Mouse (Mus musculus): ENCODE measurements around the gene Gm11037. TPM values are rescaled to one million over a fixed set of nuclear protein-coding genes. Genes with fewer than 3 reads are reported as not detected.
A peak's percentile ranks its signal among the peaks of the same experiment; 100 is the strongest.

Gm11037 gene
- polyA plus RNA-seq, 1 experiment from 2014 or later, result not detected

- Histone ChIP-seq H3K9ac (ENCODE audit: low read length) (no peak overlapping the region), H3K4me3 (ENCODE audit: low read depth, low read length) (no peak overlapping the region), H3K4me1 (ENCODE audit: control insufficient read depth, insufficient read depth, low read length) (no peaks in the 10 kb centered on the region), H3K27me3 (ENCODE audit: control insufficient read depth, insufficient read depth, low read length) (no peaks in the 10 kb centered on the region), H3K27ac (ENCODE audit: low read depth, low read length) (no peak overlapping the region), H3K36me3 (ENCODE audit: control insufficient read depth, insufficient read depth, low read length) (peaks cover 28% of the 10 kb centered on the region), H3K9me3 (ENCODE audit: control insufficient read depth, low read length) (no peaks in the 10 kb centered on the region), H3K4me2 (ENCODE audit: low read depth) (no peak overlapping the region)
- ATAC-seq (ENCODE audit: insufficient read depth, low FRiP score, low TSS enrichment) (no peak), DNase-seq (ENCODE audit: low spot score) (no peak)
- 88% methylated on average over 8 of the region's 8 CpGs for WGBS
Observed at GRCm38 (mm10) chr2:131148353-131149253, 15.3 kb downstream of the Gm11037 start.

- Histone ChIP-seq H3K27me3 (ENCODE audit: control insufficient read depth, insufficient read depth, low read length) (no peaks in the 10 kb centered on the region), H3K36me3 (ENCODE audit: control insufficient read depth, insufficient read depth, low read length) (peaks cover 28% of the 10 kb centered on the region), H3K4me3 (ENCODE audit: low read depth, low read length) (no peak overlapping the region), H3K9me3 (ENCODE audit: control insufficient read depth, low read length) (no peaks in the 10 kb centered on the region), H3K9ac (ENCODE audit: low read length) (no peak overlapping the region), H3K4me2 (ENCODE audit: low read depth) (no peak overlapping the region), H3K4me1 (ENCODE audit: control insufficient read depth, insufficient read depth, low read length) (no peaks in the 10 kb centered on the region), H3K27ac (ENCODE audit: low read depth, low read length) (no peak overlapping the region)
- WGBS, result 97% methylated on average over 3 of the region's 3 CpGs
- no peak for ATAC-seq (ENCODE audit: insufficient read depth, low FRiP score, low TSS enrichment)
- no peak for DNase-seq (ENCODE audit: low spot score)
Observed at GRCm38 (mm10) chr2:131149254-131149578, 15.9 kb downstream of the Gm11037 start.

GRCm38 (mm10) chr2:131152166-131152730 lies 19.0 kb downstream of the Gm11037 start:
- WGBS, result 90% methylated on average over 7 of the region's 7 CpGs
- Histone ChIP-seq H3K27me3 (ENCODE audit: control insufficient read depth, insufficient read depth, low read length) (no peaks in the 10 kb centered on the region), H3K4me2 (ENCODE audit: low read depth) (no peak overlapping the region), H3K9ac (ENCODE audit: low read length) (no peak overlapping the region), H3K9me3 (ENCODE audit: control insufficient read depth, low read length) (no peaks in the 10 kb centered on the region), H3K36me3 (ENCODE audit: control insufficient read depth, insufficient read depth, low read length) (peaks cover 11% of the 10 kb centered on the region), H3K27ac (ENCODE audit: low read depth, low read length) (no peak overlapping the region), H3K4me1 (ENCODE audit: control insufficient read depth, insufficient read depth, low read length) (no peaks in the 10 kb centered on the region), H3K4me3 (ENCODE audit: low read depth, low read length) (no peak overlapping the region)
- DNase-seq (ENCODE audit: low spot score) (no peak), ATAC-seq (ENCODE audit: insufficient read depth, low FRiP score, low TSS enrichment) (no peak)

GRCm38 (mm10) chr2:131154036-131154435 lies 20.7 kb downstream of the Gm11037 start:
- Histone ChIP-seq H3K4me1 (ENCODE audit: control insufficient read depth, insufficient read depth, low read length) (0 out of 2 replicates have a peak, but pooled peaks cover 5% of the 10 kb centered on the region), H3K9me3 (ENCODE audit: control insufficient read depth, low read length) (no peaks in the 10 kb centered on the region), H3K27ac (ENCODE audit: low read depth, low read length) (no peak overlapping the region), H3K27me3 (ENCODE audit: control insufficient read depth, insufficient read depth, low read length) (no peaks in the 10 kb centered on the region), H3K4me3 (ENCODE audit: low read depth, low read length) (no peak overlapping the region), H3K36me3 (ENCODE audit: control insufficient read depth, insufficient read depth, low read length) (peaks cover 6% of the 10 kb centered on the region), H3K9ac (ENCODE audit: low read length) (no peak overlapping the region), H3K4me2 (ENCODE audit: low read depth) (no peak overlapping the region)
- WGBS, result 90% methylated on average over 4 of the region's 4 CpGs
- DNase-seq (ENCODE audit: low spot score) (no peak), ATAC-seq (ENCODE audit: insufficient read depth, low FRiP score, low TSS enrichment) (no peak)

- Histone ChIP-seq H3K4me1 (ENCODE audit: control insufficient read depth, insufficient read depth, low read length) (0 out of 2 replicates have a peak, but pooled peaks cover 10% of the 10 kb centered on the region), H3K36me3 (ENCODE audit: control insufficient read depth, insufficient read depth, low read length) (no peaks in the 10 kb centered on the region; the same call in 1 of the 2 replicates), H3K4me2 (ENCODE audit: low read depth) (no peak overlapping the region), H3K9ac (ENCODE audit: low read length) (no peak overlapping the region), H3K27me3 (ENCODE audit: control insufficient read depth, insufficient read depth, low read length) (no peaks in the 10 kb centered on the region), H3K4me3 (ENCODE audit: low read depth, low read length) (no peak overlapping the region), H3K9me3 (ENCODE audit: control insufficient read depth, low read length) (no peaks in the 10 kb centered on the region), H3K27ac (ENCODE audit: low read depth, low read length) (no peak overlapping the region)
- ATAC-seq (ENCODE audit: insufficient read depth, low FRiP score, low TSS enrichment) (no peak), DNase-seq (ENCODE audit: low spot score) (no peak)
- WGBS, result 90% methylated on average over 7 of the region's 7 CpGs
Observed at GRCm38 (mm10) chr2:131156987-131157386, 23.7 kb downstream of the Gm11037 start.

- WGBS, result 0% methylated on average over 18 of the region's 18 CpGs
- DNase-seq (ENCODE audit: low spot score), result no peak
- peak overlapping the region; percentile 81 for H3K9ac ChIP-seq (ENCODE audit: low read length)
- no peaks in the 10 kb centered on the region for H3K36me3 ChIP-seq (ENCODE audit: control insufficient read depth, insufficient read depth, low read length)
- H3K4me1 ChIP-seq (ENCODE audit: control insufficient read depth, insufficient read depth, low read length), result 0 out of 2 replicates have a peak, but pooled peaks cover 10% of the 10 kb centered on the region
- ATAC-seq (ENCODE audit: insufficient read depth, low FRiP score, low TSS enrichment), result peak; percentile 72
- peak overlapping the region; percentile 71 for H3K4me3 ChIP-seq (ENCODE audit: low read depth, low read length)
- H3K4me2 ChIP-seq (ENCODE audit: low read depth), result peak overlapping the region; percentile 93
- peak overlapping the region; percentile 90 for H3K27ac ChIP-seq (ENCODE audit: low read depth, low read length)
- H3K27me3 ChIP-seq (ENCODE audit: control insufficient read depth, insufficient read depth, low read length), result no peaks in the 10 kb centered on the region
- no peaks in the 10 kb centered on the region for H3K9me3 ChIP-seq (ENCODE audit: control insufficient read depth, low read length)
Observed at GRCm38 (mm10) chr2:131159491-131159910, 26.2 kb downstream of the Gm11037 start.

GRCm38 (mm10) chr2:131159938-131160581 lies 26.8 kb downstream of the Gm11037 start, which contains the start of gene 1700037H04Rik:
TSS of gene 1700037H04Rik (minus strand) at chr2:131160081.
- 0 out of 2 replicates have a peak, but pooled peaks cover 10% of the 10 kb centered on the region for H3K4me1 ChIP-seq (ENCODE audit: control insufficient read depth, insufficient read depth, low read length)
- peak within 1 kb of the TSS; percentile 93 for H3K4me2 ChIP-seq (ENCODE audit: low read depth)
- under 1% methylated on average over 54 of the region's 54 CpGs for WGBS
- DNase-seq (ENCODE audit: low spot score), result peak; percentile 98
- no peaks in the 10 kb centered on the region for H3K9me3 ChIP-seq (ENCODE audit: control insufficient read depth, low read length)
- H3K9ac ChIP-seq (ENCODE audit: low read length), result peak within 1 kb of the TSS; percentile 81
- peak; percentile 97 for ATAC-seq (ENCODE audit: insufficient read depth, low FRiP score, low TSS enrichment)
- no peaks in the 10 kb centered on the region for H3K27me3 ChIP-seq (ENCODE audit: control insufficient read depth, insufficient read depth, low read length)
- no peaks in the 10 kb centered on the region for H3K36me3 ChIP-seq (ENCODE audit: control insufficient read depth, insufficient read depth, low read length)
- H3K27ac ChIP-seq (ENCODE audit: low read depth, low read length), result peak within 1 kb of the TSS; percentile 90
- peak within 1 kb of the TSS; percentile 71 for H3K4me3 ChIP-seq (ENCODE audit: low read depth, low read length)

- no peaks in the 10 kb centered on the region for H3K36me3 ChIP-seq (ENCODE audit: control insufficient read depth, insufficient read depth, low read length)
- H3K4me3 ChIP-seq (ENCODE audit: low read depth, low read length), result peak overlapping the region; percentile 71
- peak; percentile 48 for DNase-seq (ENCODE audit: low spot score)
- peak overlapping the region; percentile 79 for H3K9ac ChIP-seq (ENCODE audit: low read length)
- H3K27me3 ChIP-seq (ENCODE audit: control insufficient read depth, insufficient read depth, low read length), result no peaks in the 10 kb centered on the region
- no peak for ATAC-seq (ENCODE audit: insufficient read depth, low FRiP score, low TSS enrichment)
- peak overlapping the region; percentile 90 for H3K27ac ChIP-seq (ENCODE audit: low read depth, low read length)
- H3K4me2 ChIP-seq (ENCODE audit: low read depth), result peak overlapping the region; percentile 83
- WGBS, result under 1% methylated on average over 17 of the region's 17 CpGs
- H3K4me1 ChIP-seq (ENCODE audit: control insufficient read depth, insufficient read depth, low read length), result 0 out of 2 replicates have a peak, but pooled peaks cover 10% of the 10 kb centered on the region
- no peaks in the 10 kb centered on the region for H3K9me3 ChIP-seq (ENCODE audit: control insufficient read depth, low read length)
Observed at GRCm38 (mm10) chr2:131160671-131161111, 27.4 kb downstream of the Gm11037 start.
